Mouse (Mus musculus) forebrain, embryonic 16.5 days (tissue): ENCODE data around the gene Vti1a. TPM values are rescaled to one million over a fixed set of nuclear protein-coding genes. Genes with fewer than 3 reads are reported as not detected.
A peak's percentile ranks its signal among the peaks of the same experiment; 100 is the strongest.

Source experiments
- ATAC-seq: fragments of 200-750 bp; cut with Nextera tagmentation; 2 replicates; pipeline ENCODE4 v1.8.0; 2017; ENCODE audit warnings: mild to moderate bottlenecking, moderate library complexity
- H3K27ac ChIP-seq: fragments of 300-500 bp; sonication (generic); 2 replicates; pipeline ENCODE4 v1.5.1; 2014; ENCODE audit warnings: low read length, control low read depth
- H3K27me3 ChIP-seq: fragments of 300-500 bp; sonication (generic); replicated peaks from 2 replicates; pipeline ENCODE4 v1.6.1; 2014; ENCODE audit warnings: low read length; ENCODE audit not compliant: control insufficient read depth, insufficient read depth
- H3K36me3 ChIP-seq: fragments of 300-500 bp; sonication (generic); 2 replicates; pipeline ENCODE4 v1.6.1; 2014; ENCODE audit not compliant: control insufficient read depth, insufficient read depth
- H3K4me1 ChIP-seq: fragments of 300-500 bp; sonication (generic); replicated peaks from 2 replicates; pipeline ENCODE4 v1.6.1; 2014; ENCODE audit warnings: low read length; ENCODE audit not compliant: control insufficient read depth, insufficient read depth
- H3K4me2 ChIP-seq: fragments of 300-500 bp; sonication (generic); 2 replicates; pipeline ENCODE4 v1.6.1; 2014; ENCODE audit warnings: mild to moderate bottlenecking, low read length, control low read depth
- H3K4me3 ChIP-seq: fragments of 300-500 bp; sonication (generic); replicated peaks from 2 replicates; pipeline ENCODE4 v1.5.1; 2014; ENCODE audit warnings: mild to moderate bottlenecking, low read length, control low read depth
- H3K9ac ChIP-seq: fragments of 300-500 bp; sonication (generic); replicated peaks from 2 replicates; pipeline ENCODE4 v1.6.1; 2014; ENCODE audit warnings: low read depth, low read length, control low read depth
- H3K9me3 ChIP-seq: fragments of 300-500 bp; sonication (generic); 2 replicates; pipeline ENCODE4 v1.6.1; 2016; ENCODE audit warnings: low read length; ENCODE audit not compliant: control insufficient read depth
- WGBS: fragments of 180-500 bp; shearing (Covaris S2); extraction: QIAGEN DNeasy Blood & Tissue Kit; methylation state at CpG from one replicate; pipeline ENCODE4 v1.1.7; 2014; 5-methylcytosine and 5-hydroxymethylcytosine counted together
- polyA plus RNA-seq: library from polyadenylated mRNA; unstranded; fragments of >200 nt; fragmentation: Nextera tagmentation; extraction: Ambion mirVana; gene quantifications from 2 replicates; pipeline ENCODE4 v1.2.1, GENCODE M21; 2015

The Vti1a gene
- polyA plus RNA-seq, 1 experiment from 2014 or later, result 34.4 TPM

- no peaks in the 10 kb centered on the region for H3K9me3 ChIP-seq
- WGBS, result 87% methylated on average over 1 of the region's 1 CpGs
These were observed 16.7 kb upstream of the Vti1a start for GRCm38 (mm10) chr19:55299378-55299777.

GRCm38 (mm10) chr19:55300525-55300924 lies 15.6 kb upstream of the Vti1a start:
- H3K36me3 ChIP-seq, result peaks cover 13% of the 10 kb centered on the region
- H3K9me3 ChIP-seq, result no peaks in the 10 kb centered on the region
- no peaks in the 10 kb centered on the region for H3K4me1 ChIP-seq
- no peak overlapping the region for H3K9ac ChIP-seq
- no peak overlapping the region for H3K4me2 ChIP-seq
- no peak overlapping the region for H3K4me3 ChIP-seq
- no peak overlapping the region for H3K27ac ChIP-seq
- ATAC-seq, result no peak
- 88% methylated on average over 3 of the region's 3 CpGs for whole genome bisulfite sequencing
- no peaks in the 10 kb centered on the region for H3K27me3 ChIP-seq

More at GRCm38 (mm10) chr19:55299378-55299777, 16.7 kb upstream of the Vti1a start:
- no peak overlapping the region for H3K4me3 ChIP-seq
- no peak for ATAC-seq
- H3K36me3 ChIP-seq, result peaks cover 13% of the 10 kb centered on the region
- no peak overlapping the region for H3K4me2 ChIP-seq
- no peak overlapping the region for H3K9ac ChIP-seq
- no peaks in the 10 kb centered on the region for H3K4me1 ChIP-seq
- H3K27ac ChIP-seq, result no peak overlapping the region
- H3K27me3 ChIP-seq, result no peaks in the 10 kb centered on the region

GRCm38 (mm10) chr19:55305024-55305423 lies 11.1 kb upstream of the Vti1a start:
- Histone ChIP-seq H3K4me3 (no peak overlapping the region), H3K27ac (no peak overlapping the region), H3K9me3 (no peaks in the 10 kb centered on the region), H3K4me1 (no peaks in the 10 kb centered on the region), H3K9ac (no peak overlapping the region), H3K4me2 (no peak overlapping the region), H3K27me3 (no peaks in the 10 kb centered on the region), H3K36me3 (peaks cover 15% of the 10 kb centered on the region)
- ATAC-seq, result no peak

GRCm38 (mm10) chr19:55311874-55312273 lies 4.2 kb upstream of the Vti1a start:
- Histone ChIP-seq H3K4me1 (peaks cover 26% of the 10 kb centered on the region), H3K4me3 (no peak overlapping the region), H3K9me3 (no peaks in the 10 kb centered on the region), H3K27me3 (no peaks in the 10 kb centered on the region), H3K9ac (no peak overlapping the region), H3K36me3 (peaks cover 13% of the 10 kb centered on the region), H3K4me2 (no peak overlapping the region), H3K27ac (no peak overlapping the region)
- WGBS, result 89% methylated on average over 8 of the region's 8 CpGs
- ATAC-seq, result no peak

GRCm38 (mm10) chr19:55313649-55314048 lies 2.4 kb upstream of the Vti1a start:
- no peak overlapping the region for H3K4me2 ChIP-seq

GRCm38 (mm10) chr19:55315452-55316108 lies 515 bp upstream of the Vti1a start, which contains the start of gene Zdhhc6:
TSS of gene Zdhhc6 (minus strand) at chr19:55316032.
- ATAC-seq, result peak; percentile 88
- peaks cover 3% of the 10 kb centered on the region; the same call in 1 of the 2 replicates for H3K36me3 ChIP-seq
- H3K27me3 ChIP-seq, result no peaks in the 10 kb centered on the region
- H3K9ac ChIP-seq, result peak within 1 kb of the TSS; percentile 84
- H3K9me3 ChIP-seq, result no peaks in the 10 kb centered on the region
- peak within 1 kb of the TSS; percentile 83 for H3K27ac ChIP-seq
- under 1% methylated on average over 60 of the region's 60 CpGs for WGBS
- peak within 1 kb of the TSS; percentile 82 for H3K4me3 ChIP-seq
- H3K4me1 ChIP-seq, result peaks cover 35% of the 10 kb centered on the region
- H3K4me2 ChIP-seq, result peak within 1 kb of the TSS; percentile 89

More at GRCm38 (mm10) chr19:55313649-55314048, 2.4 kb upstream of the Vti1a start:
- H3K27me3 ChIP-seq, result no peaks in the 10 kb centered on the region
- H3K36me3 ChIP-seq, result peaks cover 8% of the 10 kb centered on the region
- H3K9ac ChIP-seq, result no peak overlapping the region
- WGBS, result 94% methylated on average over 2 of the region's 2 CpGs
- no peak overlapping the region for H3K4me3 ChIP-seq
- H3K9me3 ChIP-seq, result no peaks in the 10 kb centered on the region
- no peak for ATAC-seq
- no peak overlapping the region for H3K27ac ChIP-seq
- H3K4me1 ChIP-seq, result peaks cover 35% of the 10 kb centered on the region

GRCm38 (mm10) chr19:55316901-55317300 lies 806 bp downstream of the Vti1a start:
- H3K27ac ChIP-seq, result no peak overlapping the region
- peak overlapping the region; percentile 89 for H3K4me2 ChIP-seq
- no peak for ATAC-seq
- 61% methylated on average over 10 of the region's 10 CpGs for WGBS
- no peaks in the 10 kb centered on the region for H3K27me3 ChIP-seq
- H3K4me1 ChIP-seq, result peaks cover 35% of the 10 kb centered on the region
- no peaks in the 10 kb centered on the region for H3K36me3 ChIP-seq
- H3K4me3 ChIP-seq, result peak overlapping the region; percentile 82
- H3K9ac ChIP-seq, result 0 out of 2 replicates have a peak overlapping the region, but pooled peaks have one; percentile 2
- no peaks in the 10 kb centered on the region for H3K9me3 ChIP-seq

- no peak overlapping the region for H3K4me2 ChIP-seq
- 63% methylated on average over 3 of the region's 3 CpGs for WGBS
These were observed 2.9 kb downstream of the Vti1a start for GRCm38 (mm10) chr19:55319036-55319435.

GRCm38 (mm10) chr19:55319521-55319920 lies 3.4 kb downstream of the Vti1a start:
- Histone ChIP-seq H3K9me3 (no peaks in the 10 kb centered on the region), H3K9ac (no peak overlapping the region), H3K4me2 (no peak overlapping the region), H3K4me1 (peaks cover 23% of the 10 kb centered on the region), H3K4me3 (no peak overlapping the region), H3K27ac (no peak overlapping the region), H3K36me3 (no peaks in the 10 kb centered on the region), H3K27me3 (no peaks in the 10 kb centered on the region)
- 57% methylated on average over 5 of the region's 5 CpGs for WGBS
- no peak for ATAC-seq

More at GRCm38 (mm10) chr19:55319036-55319435, 2.9 kb downstream of the Vti1a start:
- H3K36me3 ChIP-seq, result no peaks in the 10 kb centered on the region
- H3K27ac ChIP-seq, result no peak overlapping the region
- H3K9ac ChIP-seq, result no peak overlapping the region
- no peak for ATAC-seq
- no peaks in the 10 kb centered on the region for H3K27me3 ChIP-seq
- H3K4me1 ChIP-seq, result peaks cover 26% of the 10 kb centered on the region
- H3K9me3 ChIP-seq, result no peaks in the 10 kb centered on the region
- H3K4me3 ChIP-seq, result no peak overlapping the region
